Mouse (Mus musculus) E14TG2a.4 (cell line): Measurements from ENCODE around the gene Stard5.

Source experiments
- H3K27me3 ChIP-seq: 2 replicates; pipeline ENCODE4 v1.6.1; 2014; ENCODE audit warnings: low read length, control low read depth; ENCODE audit not compliant: insufficient read depth
- H3K36me3 ChIP-seq: 2 replicates; pipeline ENCODE4 v1.6.1; 2014; ENCODE audit warnings: low read length, control low read depth; ENCODE audit not compliant: insufficient read depth
- H3K4me1 ChIP-seq: replicated peaks from 2 replicates; pipeline ENCODE4 v1.6.1; 2014; ENCODE audit warnings: low read depth, low read length, control low read depth
- H3K4me3 ChIP-seq: replicated peaks from 2 replicates; pipeline ENCODE4 v1.5.1; 2014; ENCODE audit warnings: mild to moderate bottlenecking, low read length
- H3K9me3 ChIP-seq: 2 replicates; pipeline ENCODE4 v1.6.1; 2014; ENCODE audit warnings: low read length, control low read depth
- CTCF ChIP-seq: conservative IDR thresholded peaks from 2 replicates; pipeline ENCODE4 v1.5.1; 2014; ENCODE audit warnings: low read length
- NANOG ChIP-seq: IDR thresholded peaks from 2 replicates; pipeline ENCODE4 v1.6.1; 2014; ENCODE audit warnings: borderline replicate concordance, low read length, mixed read lengths
- POU5F1 ChIP-seq: IDR thresholded peaks from 2 replicates; pipeline ENCODE4 v1.6.1; 2014; ENCODE audit warnings: low read length, borderline replicate concordance

The Stard5 gene

GRCm38 (mm10) chr7:83662711-83663375, 31.1 kb downstream of the Stard5 start:
- Histone ChIP-seq H3K9me3 (peaks cover 8% of the 10 kb centered on the region), H3K4me3 (no peak overlapping the region), H3K27me3 (peaks cover 9% of the 10 kb centered on the region; the same call in 1 of the 2 replicates), H3K36me3 (no peaks in the 10 kb centered on the region), H3K4me1 (peaks cover 3% of the 10 kb centered on the region; the same call in 1 of the 2 replicates)
- TF ChIP-seq POU5F1: no peak
- TF ChIP-seq NANOG: no peak
- TF ChIP-seq CTCF: no peak

GRCm38 (mm10) chr7:83666087-83666595, 34.4 kb downstream of the Stard5 start:
- no peaks in the 10 kb centered on the region for H3K4me1 ChIP-seq
- H3K9me3 ChIP-seq: no peaks in the 10 kb centered on the region
- H3K36me3 ChIP-seq: no peaks in the 10 kb centered on the region
- TF ChIP-seq CTCF: no peak
- TF ChIP-seq POU5F1: no peak
- TF ChIP-seq NANOG: no peak
- H3K27me3 ChIP-seq: peaks cover 6% of the 10 kb centered on the region; the same call in 1 of the 2 replicates
- no peak overlapping the region for H3K4me3 ChIP-seq

GRCm38 (mm10) chr7:83667936-83668645, 36.3 kb downstream of the Stard5 start:
- Histone ChIP-seq H3K4me3 (no peak overlapping the region), H3K36me3 (no peaks in the 10 kb centered on the region), H3K9me3 (no peaks in the 10 kb centered on the region), H3K27me3 (peaks cover under 1% of the 10 kb centered on the region; the same call in 1 of the 2 replicates), H3K4me1 (no peaks in the 10 kb centered on the region)
- TF ChIP-seq CTCF (no peak), NANOG (no peak), POU5F1 (no peak)

GRCm38 (mm10) chr7:83668724-83669123, 37.0 kb downstream of the Stard5 start:
- Histone ChIP-seq H3K4me1 (no peaks in the 10 kb centered on the region), H3K27me3 (no peaks in the 10 kb centered on the region), H3K9me3 (no peaks in the 10 kb centered on the region), H3K4me3 (no peak overlapping the region), H3K36me3 (no peaks in the 10 kb centered on the region)
- TF ChIP-seq POU5F1 (no peak), CTCF (peak; percentile 86)

GRCm38 (mm10) chr7:83671573-83671972, 39.8 kb downstream of the Stard5 start:
- TF ChIP-seq POU5F1 (no peak), NANOG (no peak), CTCF (no peak)
- Histone ChIP-seq H3K9me3 (no peaks in the 10 kb centered on the region), H3K36me3 (no peaks in the 10 kb centered on the region), H3K4me1 (no peaks in the 10 kb centered on the region), H3K27me3 (no peaks in the 10 kb centered on the region), H3K4me3 (no peak overlapping the region)

- no peaks in the 10 kb centered on the region for H3K9me3 ChIP-seq
- H3K27me3 ChIP-seq: peaks cover 5% of the 10 kb centered on the region; the same call in 1 of the 2 replicates
- H3K36me3 ChIP-seq: no peaks in the 10 kb centered on the region
- TF ChIP-seq NANOG: no peak
- TF ChIP-seq CTCF: peak; percentile 48
- TF ChIP-seq POU5F1: no peak
- no peaks in the 10 kb centered on the region for H3K4me1 ChIP-seq
- no peak overlapping the region for H3K4me3 ChIP-seq
Observed at GRCm38 (mm10) chr7:83675545-83676254, 43.9 kb downstream of the Stard5 start.

- Histone ChIP-seq H3K4me3 (no peak overlapping the region), H3K9me3 (no peaks in the 10 kb centered on the region), H3K4me1 (no peaks in the 10 kb centered on the region), H3K36me3 (no peaks in the 10 kb centered on the region), H3K27me3 (peaks cover 5% of the 10 kb centered on the region; the same call in 1 of the 2 replicates)
- TF ChIP-seq POU5F1: no peak
- TF ChIP-seq CTCF: no peak
- TF ChIP-seq NANOG: no peak
Observed at GRCm38 (mm10) chr7:83677296-83677695, 45.5 kb downstream of the Stard5 start.

GRCm38 (mm10) chr7:83678506-83678905, 46.7 kb downstream of the Stard5 start:
- TF ChIP-seq POU5F1 (no peak), NANOG (no peak), CTCF (no peak)
- H3K36me3 ChIP-seq: no peaks in the 10 kb centered on the region
- H3K9me3 ChIP-seq: no peaks in the 10 kb centered on the region
- H3K4me3 ChIP-seq: no peak overlapping the region
- no peaks in the 10 kb centered on the region for H3K4me1 ChIP-seq
- H3K27me3 ChIP-seq: peaks cover 5% of the 10 kb centered on the region; the same call in 1 of the 2 replicates
